In genomic region chr11:4594608-4595500, GRCm38 (mm10) we compare ENCODE assay signal across 8 mouse cellular contexts. TPM values are rescaled to one million over a fixed set of nuclear protein-coding genes. Genes with fewer than 3 reads are reported as not detected.
DNase-seq lines count a peak whose midpoint lies in the region; ATAC-seq and TF ChIP-seq lines count a peak whose summit lies in the region.

TSS of gene Mtmr3 (minus strand) at chr11:4594863.

- no peak for TF ChIP-seq CTCF in lung, adult 2 months (IDR thresholded peaks at IDR 0.05; ENCODE audit: insufficient read depth, low read length)

- peak; percentile 53; the same call in 1 of the 2 replicates for TF ChIP-seq POLR2A in lung, adult 2 months (IDR thresholded peaks at IDR 0.05; ENCODE audit: borderline replicate concordance, extremely low read depth, low read depth, low read length)

- no peaks in the 10 kb centered on the region for H3K27me3 ChIP-seq in forebrain, embryonic 15.5 days

- ATAC-seq in forebrain, embryonic 15.5 days (replicated peaks) = peak; percentile 95
- ATAC-seq in neutrophil, adult 5-6 weeks (ENCODE audit: extremely low read depth, insufficient number of reproducible peaks, low FRiP score, poor library complexity, severe bottlenecking) = peak; percentile 93

- peak within 1 kb of the TSS; percentile 94 for H3K27ac ChIP-seq in forebrain, embryonic 15.5 days (replicated peaks)

- 6% methylated on average over 53 of the region's 53 CpGs for WGBS in forebrain, embryonic 15.5 days
- WGBS in lung, adult 2 months = 4% methylated on average over 53 of the region's 53 CpGs

- no peaks in the 10 kb centered on the region for H3K36me3 ChIP-seq in forebrain, embryonic 15.5 days

- peak within 1 kb of the TSS; percentile 99 for H3K9ac ChIP-seq in forebrain, embryonic 15.5 days (replicated peaks)

- H3K4me2 ChIP-seq in forebrain, embryonic 15.5 days (replicated peaks) = peak within 1 kb of the TSS; percentile 61

- peak within 1 kb of the TSS; percentile 97 for H3K4me3 ChIP-seq in forebrain, embryonic 15.5 days
- H3K4me3 ChIP-seq in lung, adult 2 months (replicated peaks; ENCODE audit: extremely low read depth, low read depth, low read length) = peak within 1 kb of the TSS; percentile 74

- no peaks in the 10 kb centered on the region for H3K9me3 ChIP-seq in forebrain, embryonic 15.5 days

- peaks cover 21% of the 10 kb centered on the region for H3K4me1 ChIP-seq in forebrain, embryonic 15.5 days
- H3K4me1 ChIP-seq in lung, adult 2 months (ENCODE audit: control insufficient read depth, insufficient read depth, low read length) = peaks cover 16% of the 10 kb centered on the region

- DNase-seq in ES-CJ7 (ENCODE audit: low read depth, low spot score) = peak; percentile 95
- DNase-seq in cerebellum, adult 11 months = peak; percentile 92
- DNase-seq in heart, postnatal 25 days (ENCODE audit: low spot score) = peak; percentile 89
- peak; percentile 85 to 95 for DNase-seq in layer of hippocampus, adult 18-20 months (ENCODE audit: low spot score in 2 of 2)
- DNase-seq in lung, adult 2 months = peak; percentile 96
- DNase-seq in thymus, adult 18-20 months = peak; percentile 90 to 91

- intact Hi-C loops in heart, postnatal 25 days (cut with DNase I) = loop anchor here (2.0 kb wide), 1 partner anchor 44 kb away; no protein-coding TSS in a partner anchor

RNA-seq across cellular contexts. Expression of gene Mtmr3, which starts in this region (rescaled TPM):
- 42.0 TPM in 2 replicates for polyA plus RNA-seq in forebrain, embryonic 15.5 days (2015; fragmentation: Nextera tagmentation; extraction: Ambion mirVana)
- 10 to 100 TPM; 49.6 to 50.6 TPM for total RNA-seq in heart, postnatal 25 days (2021)
- total RNA-seq in layer of hippocampus, adult 18-20 months (2021) = 10 to 100 TPM; 69.1 to 71.2 TPM
- 33.9 and 44.1 TPM in 2 replicates for polyA plus RNA-seq in lung, adult 2 months (2012; rRNA removed)
- total RNA-seq in neutrophil, adult 5-6 weeks (2017) = 158 and 160 TPM in 2 replicates

Comparison
In these comparisons a context has a peak if more than half of its experiments do, and no peak if none do; other contexts are left out.
1. Peak in every context shown above with its lines: DNase-seq, ATAC-seq, H3K4me3 ChIP-seq and H3K27ac ChIP-seq.